Mouse (Mus musculus): ENCODE data around the gene Commd6. TPM values are rescaled to one million over a fixed set of nuclear protein-coding genes. Genes with fewer than 3 reads are reported as not detected.

The Commd6 gene
- polyA plus RNA-seq, 1 experiment: 29.0 TPM

DNA sequence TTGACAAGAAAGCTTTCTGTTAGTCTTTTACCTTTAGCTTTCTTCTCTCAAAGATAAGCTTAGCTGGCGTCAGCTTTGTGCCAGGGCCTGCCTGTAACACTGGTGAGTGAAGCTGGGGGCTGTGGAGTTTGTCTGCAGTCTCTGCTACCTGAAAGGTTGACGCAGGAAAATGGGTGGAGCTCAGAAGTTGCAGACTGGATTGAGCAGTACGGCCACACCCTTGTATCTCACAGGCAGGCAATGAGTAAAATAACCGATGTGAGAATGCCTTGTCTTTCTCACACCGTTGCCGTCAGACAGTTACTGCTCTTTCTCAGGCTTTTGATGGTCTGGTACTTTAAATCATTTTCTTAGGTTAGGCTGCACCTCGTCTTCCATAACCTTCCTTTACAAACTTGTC is 25.6 kb upstream of the Commd6 start:
- H3K27me3 ChIP-seq (ENCODE audit: control insufficient read depth, insufficient read depth, low read length): no peaks in the 10 kb centered on the region
- no peaks in the 10 kb centered on the region; the same call in 1 of the 2 replicates for H3K4me1 ChIP-seq (replicated peaks; ENCODE audit: control insufficient read depth, insufficient read depth, low read length)
- DNase-seq: no peak
- TF ChIP-seq POLR2A (IDR thresholded peaks at IDR 0.05; ENCODE audit: control insufficient read depth, extremely low read depth, insufficient read depth, low read length, poor library complexity) (no peak), CTCF (IDR thresholded peaks at IDR 0.05; ENCODE audit: borderline replicate concordance, control insufficient read depth, extremely low read depth, insufficient read depth, low read length, poor library complexity) (no peak)
- H3K36me3 ChIP-seq (ENCODE audit: control insufficient read depth, insufficient read depth, low read length): peaks cover 18% of the 10 kb centered on the region
- no peak overlapping the region for H3K4me3 ChIP-seq (ENCODE audit: control insufficient read depth, insufficient read depth, low read length)
- WGBS: 97% methylated on average over 7 of the region's 7 CpGs
- no peak overlapping the region for H3K27ac ChIP-seq (ENCODE audit: control insufficient read depth, insufficient read depth, low read length)

GRCm38 (mm10) chr14:101664274-101664673 is 23.8 kb upstream of the Commd6 start:
- H3K36me3 ChIP-seq (ENCODE audit: control insufficient read depth, insufficient read depth, low read length): peaks cover 18% of the 10 kb centered on the region
- TF ChIP-seq POLR2A (IDR thresholded peaks at IDR 0.05; ENCODE audit: control insufficient read depth, extremely low read depth, insufficient read depth, low read length, poor library complexity) (no peak), CTCF (IDR thresholded peaks at IDR 0.05; ENCODE audit: borderline replicate concordance, control insufficient read depth, extremely low read depth, insufficient read depth, low read length, poor library complexity) (no peak)
- no peak overlapping the region for H3K4me3 ChIP-seq (ENCODE audit: control insufficient read depth, insufficient read depth, low read length)
- 100% methylated on average over 3 of the region's 3 CpGs for WGBS
- no peak overlapping the region for H3K27ac ChIP-seq (ENCODE audit: control insufficient read depth, insufficient read depth, low read length)
- DNase-seq: no peak
- no peaks in the 10 kb centered on the region; the same call in 1 of the 2 replicates for H3K4me1 ChIP-seq (replicated peaks; ENCODE audit: control insufficient read depth, insufficient read depth, low read length)
- H3K27me3 ChIP-seq (ENCODE audit: control insufficient read depth, insufficient read depth, low read length): no peaks in the 10 kb centered on the region

GRCm38 (mm10) chr14:101661654-101662412 is 21.3 kb upstream of the Commd6 start:
- WGBS: 65% methylated on average over 3 of the region's 3 CpGs

DNA sequence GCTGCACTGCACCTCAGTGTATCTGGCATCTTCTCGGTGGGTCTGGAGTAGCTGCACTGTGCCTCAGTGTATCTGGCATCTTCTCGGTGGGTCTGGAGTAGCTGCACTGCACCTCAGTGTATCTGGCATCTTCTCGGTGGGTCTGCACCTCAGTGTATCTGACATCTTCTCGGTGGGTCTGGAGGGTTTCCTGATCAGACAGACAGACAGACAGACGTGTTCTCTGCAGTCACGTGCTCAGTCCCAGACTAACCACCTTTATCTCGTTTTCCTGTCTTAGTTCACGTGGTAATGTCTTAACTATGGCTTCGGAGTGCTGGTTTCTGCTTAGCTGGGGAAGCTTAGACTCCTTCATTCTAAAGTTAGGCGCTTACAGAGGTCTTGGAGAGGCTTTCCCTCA is 15.8 kb upstream of the Commd6 start:
- TF ChIP-seq CTCF (IDR thresholded peaks at IDR 0.05; ENCODE audit: borderline replicate concordance, control insufficient read depth, extremely low read depth, insufficient read depth, low read length, poor library complexity): no peak
- peaks cover 7% of the 10 kb centered on the region for H3K4me1 ChIP-seq (replicated peaks; ENCODE audit: control insufficient read depth, insufficient read depth, low read length)
- H3K4me3 ChIP-seq (ENCODE audit: control insufficient read depth, insufficient read depth, low read length): no peak overlapping the region
- H3K27ac ChIP-seq (ENCODE audit: control insufficient read depth, insufficient read depth, low read length): no peak overlapping the region
- WGBS: 58% methylated on average over 10 of the region's 10 CpGs
- DNase-seq: no peak
- H3K36me3 ChIP-seq (ENCODE audit: control insufficient read depth, insufficient read depth, low read length): no peaks in the 10 kb centered on the region
- H3K27me3 ChIP-seq (ENCODE audit: control insufficient read depth, insufficient read depth, low read length): no peaks in the 10 kb centered on the region

More at GRCm38 (mm10) chr14:101661654-101662412, 21.3 kb upstream of the Commd6 start:
- H3K27me3 ChIP-seq (ENCODE audit: control insufficient read depth, insufficient read depth, low read length): no peaks in the 10 kb centered on the region
- no peak overlapping the region for H3K4me3 ChIP-seq (ENCODE audit: control insufficient read depth, insufficient read depth, low read length)
- no peak for TF ChIP-seq POLR2A (IDR thresholded peaks at IDR 0.05; ENCODE audit: control insufficient read depth, extremely low read depth, insufficient read depth, low read length, poor library complexity)
- TF ChIP-seq CTCF (IDR thresholded peaks at IDR 0.05; ENCODE audit: borderline replicate concordance, control insufficient read depth, extremely low read depth, insufficient read depth, low read length, poor library complexity): no peak
- no peak overlapping the region for H3K27ac ChIP-seq (ENCODE audit: control insufficient read depth, insufficient read depth, low read length)
- no peaks in the 10 kb centered on the region; the same call in 1 of the 2 replicates for H3K4me1 ChIP-seq (replicated peaks; ENCODE audit: control insufficient read depth, insufficient read depth, low read length)
- DNase-seq: no peak
- H3K36me3 ChIP-seq (ENCODE audit: control insufficient read depth, insufficient read depth, low read length): peaks cover 9% of the 10 kb centered on the region; the same call in 1 of the 2 replicates

- peak overlapping the region; percentile 81 for H3K4me3 ChIP-seq (ENCODE audit: control insufficient read depth, insufficient read depth, low read length)
- H3K27me3 ChIP-seq (ENCODE audit: control insufficient read depth, insufficient read depth, low read length): no peaks in the 10 kb centered on the region
- no peak for DNase-seq
- H3K4me1 ChIP-seq (replicated peaks; ENCODE audit: control insufficient read depth, insufficient read depth, low read length): peaks cover 7% of the 10 kb centered on the region
- 3% methylated on average over 10 of the region's 10 CpGs for WGBS
- H3K27ac ChIP-seq (ENCODE audit: control insufficient read depth, insufficient read depth, low read length): no peak overlapping the region
- TF ChIP-seq POLR2A (IDR thresholded peaks at IDR 0.05; ENCODE audit: control insufficient read depth, extremely low read depth, insufficient read depth, low read length, poor library complexity): no peak
- TF ChIP-seq CTCF (IDR thresholded peaks at IDR 0.05; ENCODE audit: borderline replicate concordance, control insufficient read depth, extremely low read depth, insufficient read depth, low read length, poor library complexity): no peak
- H3K36me3 ChIP-seq (ENCODE audit: control insufficient read depth, insufficient read depth, low read length): no peaks in the 10 kb centered on the region
Measured at GRCm38 (mm10) chr14:101654526-101654909, 14.0 kb upstream of the Commd6 start.

DNA sequence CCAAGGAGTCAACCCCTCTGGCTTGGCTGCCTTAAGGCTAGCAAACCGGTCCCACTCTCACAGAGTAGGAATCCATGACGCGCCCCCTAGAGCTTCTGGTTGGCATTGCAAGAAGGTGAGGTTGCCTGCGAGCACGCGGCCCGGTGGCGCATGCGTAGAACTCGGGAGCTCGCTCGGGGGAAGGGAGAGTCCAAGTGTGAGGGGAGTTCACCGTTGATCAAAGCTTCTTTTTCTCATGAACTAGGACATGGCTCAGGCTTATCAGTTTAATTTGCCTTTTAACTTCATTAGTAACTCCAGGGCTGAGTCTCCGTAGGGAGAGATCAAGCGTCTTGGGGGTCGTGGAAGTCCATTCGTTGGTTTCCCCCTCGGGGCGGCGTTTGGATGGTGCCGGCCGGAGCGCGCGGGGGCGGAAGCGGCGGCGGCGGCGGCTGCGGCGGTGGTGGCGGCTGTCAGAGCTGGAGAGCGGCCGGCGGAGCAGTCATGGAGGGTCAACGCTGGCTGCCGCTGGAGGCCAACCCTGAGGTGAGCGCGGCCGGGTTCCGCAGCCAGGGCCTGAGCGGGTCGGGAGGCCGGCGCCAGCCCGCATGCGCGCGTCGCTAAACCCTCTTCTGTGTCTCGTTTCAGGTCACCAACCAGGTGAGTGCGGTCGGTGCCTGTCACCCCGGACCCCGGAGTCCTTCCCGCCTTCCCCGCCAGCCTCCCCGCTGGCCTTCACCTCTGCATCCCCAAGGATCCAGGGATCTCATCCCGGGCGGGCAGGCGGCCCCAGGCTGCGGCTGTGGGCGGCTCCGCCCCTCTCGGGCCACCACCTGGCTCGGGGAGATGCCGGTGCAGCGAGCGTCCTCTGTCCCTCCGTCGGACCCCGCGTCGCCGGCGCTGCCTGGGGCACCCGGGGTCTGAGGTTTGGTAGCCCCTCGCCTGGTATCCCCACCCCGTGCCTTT is 13.4 kb upstream of the Commd6 start, which contains the start of gene Uchl3:
TSS of gene Uchl3 (plus strand) at position 387 of the 945 bp plus-strand sequence.
- under 1% methylated on average over 79 of the region's 81 CpGs for WGBS
- Histone ChIP-seq H3K27ac (ENCODE audit: control insufficient read depth, insufficient read depth, low read length) (no peak within 1 kb of the TSS), H3K4me1 (replicated peaks; ENCODE audit: control insufficient read depth, insufficient read depth, low read length) (peaks cover 7% of the 10 kb centered on the region), H3K36me3 (ENCODE audit: control insufficient read depth, insufficient read depth, low read length) (no peaks in the 10 kb centered on the region), H3K27me3 (ENCODE audit: control insufficient read depth, insufficient read depth, low read length) (no peaks in the 10 kb centered on the region), H3K4me3 (ENCODE audit: control insufficient read depth, insufficient read depth, low read length) (peak within 1 kb of the TSS; percentile 81)
- DNase-seq: peak; percentile 98
- TF ChIP-seq POLR2A (IDR thresholded peaks at IDR 0.05; ENCODE audit: control insufficient read depth, extremely low read depth, insufficient read depth, low read length, poor library complexity) (peak; percentile 43; the same call in 1 of the 2 replicates), CTCF (IDR thresholded peaks at IDR 0.05; ENCODE audit: borderline replicate concordance, control insufficient read depth, extremely low read depth, insufficient read depth, low read length, poor library complexity) (peak; percentile 94)
